Mouse (Mus musculus): ENCODE data around the gene Klra10.

- TF ChIP-seq CTCF (IDR thresholded peaks at IDR 0.05; ENCODE audit: borderline replicate concordance, insufficient read depth, low read length), result no peak
- no peak for TF ChIP-seq POLR2A (IDR thresholded peaks at IDR 0.05; ENCODE audit: low read depth, low read length)
Observed at GRCm38 (mm10) chr6:130255326-130255725, 26.4 kb downstream of the Klra10 start.

Measured in embryonic fibroblast, embryonic 13.5 days (primary cell).